Mouse (Mus musculus) bone marrow, adult 2 months (tissue): Measurements from ENCODE around the gene Mpped2.

ENCODE experiments used
- CTCF ChIP-seq: fragments of 200-500 bp; IDR thresholded peaks from 2 replicates; pipeline ENCODE4 v1.5.1; 2011; ENCODE audit warnings: low read length, control low read depth; ENCODE audit not compliant: control insufficient read depth, insufficient read depth
- POLR2A ChIP-seq: fragments of 200-500 bp; IDR thresholded peaks from 2 replicates; pipeline ENCODE4 v1.6.1; 2011; ENCODE audit warnings: low read depth, mild to moderate bottlenecking, control low read depth, low read length, borderline replicate concordance; ENCODE audit not compliant: control insufficient read depth

- TF ChIP-seq CTCF (no peak), POLR2A (no peak)
Observed at GRCm38 (mm10) chr2:106652151-106652550, 40.9 kb upstream of the Mpped2 start.
